In the genomic region with DNA sequence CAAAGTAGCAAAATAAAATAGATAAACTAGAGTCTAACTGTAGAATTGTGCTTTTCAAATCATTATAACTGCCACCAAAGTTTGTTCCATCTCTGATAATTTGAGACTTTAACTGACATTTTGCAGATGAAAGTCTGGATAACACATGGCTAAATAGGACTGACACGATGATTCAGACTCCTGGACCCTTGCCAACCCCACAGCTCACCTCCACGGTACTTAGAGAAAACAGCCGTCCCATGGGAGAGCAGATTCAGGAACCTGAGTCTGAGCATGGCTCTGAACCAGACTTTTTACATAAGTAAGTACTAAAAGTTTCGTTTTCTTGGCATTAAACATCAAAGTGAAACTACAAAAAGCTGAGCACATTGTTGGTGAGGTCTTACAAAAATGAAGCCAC, we compare ENCODE assay signal across 10 mouse cellular contexts.
DNase-seq lines count a peak whose midpoint lies in the region; ATAC-seq and TF ChIP-seq lines count a peak whose summit lies in the region.
"Had no signal": no experiment of that assay in that cellular context is flagged by ENCODE, and none has a peak within 500 bp of the region (broad histone marks: within the 10 kb centered on the region; RNA-seq: fewer than 3 reads in every experiment).

No protein-coding gene starts in this region.

- H3K4me2 ChIP-seq in kidney, embryonic 16.5 days (replicated peaks; ENCODE audit: low read depth, low read length): no peak overlapping the region
- no peak overlapping the region for H3K4me2 ChIP-seq in embryonic facial prominence, embryonic 13.5 days
- no peak overlapping the region for H3K4me2 ChIP-seq in forebrain, embryonic 15.5 days (replicated peaks)
- H3K4me2 ChIP-seq in forebrain, postnatal 0 days (ENCODE audit: low read depth): no peak overlapping the region
- H3K4me2 ChIP-seq: heart, embryonic 15.5 days had no signal

- H3K27ac ChIP-seq in kidney, embryonic 16.5 days (ENCODE audit: low read length): no peak overlapping the region
- peak overlapping the region; percentile 22; the same call in 1 of the 2 replicates for H3K27ac ChIP-seq in embryonic facial prominence, embryonic 13.5 days
- H3K27ac ChIP-seq in forebrain, embryonic 15.5 days (replicated peaks): no peak overlapping the region
- H3K27ac ChIP-seq in forebrain, postnatal 0 days (ENCODE audit: low read depth, low read length): no peak overlapping the region
- H3K27ac ChIP-seq: heart, embryonic 15.5 days had no signal

- H3K27me3 ChIP-seq in kidney, embryonic 16.5 days (ENCODE audit: insufficient read depth, low read length): no peaks in the 10 kb centered on the region
- H3K27me3 ChIP-seq in embryonic facial prominence, embryonic 13.5 days: no peaks in the 10 kb centered on the region
- H3K27me3 ChIP-seq in forebrain, embryonic 15.5 days: no peaks in the 10 kb centered on the region
- H3K27me3 ChIP-seq in forebrain, postnatal 0 days (ENCODE audit: insufficient read depth, low read length): no peaks in the 10 kb centered on the region
- H3K27me3 ChIP-seq: heart, embryonic 15.5 days; megakaryocyte, embryonic 14.5 days had no signal

- 50% methylated on average over 4 of the region's 4 CpGs for WGBS in kidney, embryonic 16.5 days
- WGBS in embryonic facial prominence, embryonic 13.5 days: 34% methylated on average over 4 of the region's 4 CpGs
- 50% methylated on average over 4 of the region's 4 CpGs for WGBS in forebrain, embryonic 15.5 days
- 46% methylated on average over 4 of the region's 4 CpGs for WGBS in forebrain, postnatal 0 days

- no peak for TF ChIP-seq CTCF in forebrain, postnatal 0 days (IDR thresholded peaks at IDR 0.05; ENCODE audit: low read depth)

- H3K9ac ChIP-seq in kidney, embryonic 16.5 days (replicated peaks; ENCODE audit: low read length): no peak overlapping the region
- no peak overlapping the region for H3K9ac ChIP-seq in embryonic facial prominence, embryonic 13.5 days
- H3K9ac ChIP-seq in forebrain, embryonic 15.5 days (replicated peaks): no peak overlapping the region
- H3K9ac ChIP-seq in forebrain, postnatal 0 days: no peak overlapping the region
- H3K9ac ChIP-seq: heart, embryonic 15.5 days had no signal

- H3K36me3 ChIP-seq in kidney, embryonic 16.5 days (ENCODE audit: insufficient read depth, low read length): peaks cover 22% of the 10 kb centered on the region
- peaks cover 53% of the 10 kb centered on the region for H3K36me3 ChIP-seq in embryonic facial prominence, embryonic 13.5 days
- H3K36me3 ChIP-seq in forebrain, embryonic 15.5 days: peaks cover 27% of the 10 kb centered on the region
- peaks cover 9% of the 10 kb centered on the region; the same call in 1 of the 2 replicates for H3K36me3 ChIP-seq in forebrain, postnatal 0 days (ENCODE audit: insufficient read depth)

- no peaks in the 10 kb centered on the region for H3K4me1 ChIP-seq in kidney, embryonic 16.5 days (ENCODE audit: insufficient read depth, low read length)
- H3K4me1 ChIP-seq in embryonic facial prominence, embryonic 13.5 days: no peaks in the 10 kb centered on the region
- H3K4me1 ChIP-seq in forebrain, embryonic 15.5 days: no peaks in the 10 kb centered on the region
- H3K4me1 ChIP-seq in forebrain, postnatal 0 days (ENCODE audit: insufficient read depth): no peaks in the 10 kb centered on the region

- no peaks in the 10 kb centered on the region for H3K9me3 ChIP-seq in kidney, embryonic 16.5 days (ENCODE audit: low read length)
- no peaks in the 10 kb centered on the region for H3K9me3 ChIP-seq in embryonic facial prominence, embryonic 13.5 days
- H3K9me3 ChIP-seq in forebrain, embryonic 15.5 days: no peaks in the 10 kb centered on the region
- H3K9me3 ChIP-seq in forebrain, postnatal 0 days (ENCODE audit: low read length): no peaks in the 10 kb centered on the region
- H3K9me3 ChIP-seq: heart, embryonic 15.5 days; megakaryocyte, embryonic 14.5 days had no signal

- ATAC-seq in kidney, embryonic 16.5 days (ENCODE audit: low FRiP score, low TSS enrichment): no peak
- ATAC-seq in embryonic facial prominence, embryonic 13.5 days (ENCODE audit: insufficient number of reproducible peaks, insufficient read depth, low FRiP score, low TSS enrichment, low read depth): no peak
- no peak for ATAC-seq in forebrain, embryonic 15.5 days (replicated peaks)
- ATAC-seq in forebrain, postnatal 0 days: no peak

- DNase-seq in kidney, adult 11 months: peak; percentile 3
- DNase-seq in NIH3T3 (ENCODE audit: low read depth): peak; percentile 63
- DNase-seq in skeletal muscle tissue, adult 2 months (ENCODE audit: low read depth, low spot score): peak; percentile 8
- no peak for DNase-seq in forebrain, postnatal 0 days
- no peak for DNase-seq in thymus, postnatal 0 days (ENCODE audit: low spot score)

- no peak overlapping the region for H3K4me3 ChIP-seq in kidney, embryonic 16.5 days (ENCODE audit: low read length)
- H3K4me3 ChIP-seq in embryonic facial prominence, embryonic 13.5 days: no peak overlapping the region
- H3K4me3 ChIP-seq in forebrain, embryonic 15.5 days: no peak overlapping the region
- H3K4me3 ChIP-seq in forebrain, postnatal 0 days (ENCODE audit: low read depth, low read length): no peak overlapping the region
- H3K4me3 ChIP-seq: heart, embryonic 15.5 days; megakaryocyte, embryonic 14.5 days had no signal

Comparison
In these comparisons a context has a peak if more than half of its experiments do, and no peak if none do; other contexts are left out.
1. DNase-seq: peak in kidney, adult 11 months (single experiment), NIH3T3 (single experiment) and skeletal muscle tissue, adult 2 months (single experiment); none in forebrain, postnatal 0 days (single experiment) and thymus, postnatal 0 days (single experiment).